Mouse (Mus musculus) embryonic facial prominence, embryonic 11.5 days (tissue): ENCODE data around the gene Rgs7. TPM values are rescaled to one million over a fixed set of nuclear protein-coding genes. Genes with fewer than 3 reads are reported as not detected.

Source experiments
- ATAC-seq: fragments of 200-750 bp; cut with Nextera tagmentation; replicated peaks from 2 replicates; pipeline ENCODE4 v1.8.0; 2017; ENCODE audit warnings: low read depth; ENCODE audit not compliant: insufficient number of reproducible peaks, low FRiP score, low TSS enrichment
- DNase-seq: peaks from one replicate; pipeline ENCODE4 v3.0.0-alpha.2; 2015; ENCODE audit warnings: low spot score
- H3K27ac ChIP-seq: fragments of 300-500 bp; sonication (generic); replicated peaks from 2 replicates; pipeline ENCODE4 v1.5.1; 2014; ENCODE audit warnings: mild to moderate bottlenecking, low read depth, low read length, control low read depth
- H3K27me3 ChIP-seq: fragments of 300-500 bp; sonication (generic); 2 replicates; pipeline ENCODE4 v1.6.1; 2014; ENCODE audit warnings: mild to moderate bottlenecking, low read length, moderate library complexity, mixed read lengths; ENCODE audit not compliant: control insufficient read depth, insufficient read depth
- H3K36me3 ChIP-seq: fragments of 300-500 bp; sonication (generic); replicated peaks from 2 replicates; pipeline ENCODE4 v1.6.1; 2014; ENCODE audit warnings: low read depth, mild to moderate bottlenecking, low read length, moderate library complexity, mixed read lengths; ENCODE audit not compliant: control insufficient read depth, insufficient read depth
- H3K4me1 ChIP-seq: fragments of 300-500 bp; sonication (generic); 2 replicates; pipeline ENCODE4 v1.6.1; 2014; ENCODE audit warnings: low read length, mixed read lengths; ENCODE audit not compliant: control insufficient read depth, insufficient read depth
- H3K4me2 ChIP-seq: fragments of 300-500 bp; sonication (generic); 2 replicates; pipeline ENCODE4 v1.6.1; 2014; ENCODE audit warnings: low read depth, mild to moderate bottlenecking, control low read depth, low read length, moderate library complexity
- H3K4me3 ChIP-seq: fragments of 300-500 bp; sonication (generic); 2 replicates; pipeline ENCODE4 v1.5.1; 2014; ENCODE audit warnings: low read depth, low read length, control low read depth
- H3K9ac ChIP-seq: fragments of 300-500 bp; sonication (generic); replicated peaks from 2 replicates; pipeline ENCODE4 v1.6.1; 2014; ENCODE audit warnings: mild to moderate bottlenecking, control low read depth, low read length
- H3K9me3 ChIP-seq: fragments of 300-500 bp; sonication (generic); replicated peaks from 2 replicates; pipeline ENCODE4 v1.6.1; 2016; ENCODE audit warnings: mild to moderate bottlenecking, low read length, inconsistent platforms, mixed read lengths; ENCODE audit not compliant: control insufficient read depth
- WGBS: fragments of 180-500 bp; shearing (Covaris S2); extraction: QIAGEN DNeasy Blood & Tissue Kit; methylation state at CpG from one replicate; pipeline ENCODE4 v1.1.7; 2014; 5-methylcytosine and 5-hydroxymethylcytosine counted together
- polyA plus RNA-seq: library from polyadenylated mRNA; unstranded; fragments of >200 nt; fragmentation: Nextera tagmentation; extraction: Ambion mirVana; gene quantifications from 2 replicates; pipeline ENCODE4 v1.2.1, GENCODE M21; 2014

Gene Rgs7
- polyA plus RNA-seq, 1 experiment from 2014 or later: 2.8 TPM

- ATAC-seq: no peak
- Histone ChIP-seq H3K27ac (no peak overlapping the region), H3K36me3 (no peaks in the 10 kb centered on the region), H3K9ac (no peak overlapping the region), H3K9me3 (no peaks in the 10 kb centered on the region), H3K4me3 (no peak overlapping the region), H3K4me1 (no peaks in the 10 kb centered on the region), H3K27me3 (no peaks in the 10 kb centered on the region), H3K4me2 (no peak overlapping the region)
- WGBS: 78% methylated on average over 1 of the region's 1 CpGs
- no peak for DNase-seq
Observed at GRCm38 (mm10) chr1:175073500-175074232, 418.6 kb downstream of the Rgs7 start.

GRCm38 (mm10) chr1:175069758-175070290 is 422.5 kb downstream of the Rgs7 start:
- ATAC-seq: no peak
- WGBS: 80% methylated on average over 4 of the region's 4 CpGs

GRCm38 (mm10) chr1:175049121-175049520 is 443.2 kb downstream of the Rgs7 start:
- ATAC-seq (no peak), DNase-seq (no peak)
- Histone ChIP-seq H3K4me1 (no peaks in the 10 kb centered on the region), H3K9ac (no peak overlapping the region), H3K4me3 (no peak overlapping the region), H3K4me2 (no peak overlapping the region), H3K27me3 (no peaks in the 10 kb centered on the region), H3K9me3 (no peaks in the 10 kb centered on the region), H3K36me3 (no peaks in the 10 kb centered on the region), H3K27ac (no peak overlapping the region)
- 93% methylated on average over 6 of the region's 6 CpGs for WGBS

More at GRCm38 (mm10) chr1:175069758-175070290, 422.5 kb downstream of the Rgs7 start:
- Histone ChIP-seq H3K4me3 (no peak overlapping the region), H3K9ac (no peak overlapping the region), H3K4me1 (no peaks in the 10 kb centered on the region), H3K36me3 (no peaks in the 10 kb centered on the region), H3K27me3 (no peaks in the 10 kb centered on the region), H3K27ac (no peak overlapping the region), H3K9me3 (no peaks in the 10 kb centered on the region), H3K4me2 (no peak overlapping the region)
- no peak for DNase-seq

- Histone ChIP-seq H3K4me2 (no peak overlapping the region), H3K27me3 (no peaks in the 10 kb centered on the region), H3K27ac (no peak overlapping the region), H3K9ac (no peak overlapping the region), H3K36me3 (no peaks in the 10 kb centered on the region), H3K4me1 (no peaks in the 10 kb centered on the region), H3K9me3 (no peaks in the 10 kb centered on the region), H3K4me3 (no peak overlapping the region)
- WGBS: 58% methylated on average over 4 of the region's 4 CpGs
- ATAC-seq (peak; percentile 70; the same call in 1 of the 2 replicates), DNase-seq (peak; percentile 68)
Observed at GRCm38 (mm10) chr1:175041167-175041817, 451.0 kb downstream of the Rgs7 start.

- ATAC-seq (no peak), DNase-seq (no peak)
- H3K27ac ChIP-seq: no peak overlapping the region
- WGBS: 91% methylated on average over 4 of the region's 4 CpGs
- H3K4me1 ChIP-seq: no peaks in the 10 kb centered on the region
- no peaks in the 10 kb centered on the region for H3K9me3 ChIP-seq
- H3K36me3 ChIP-seq: no peaks in the 10 kb centered on the region
- H3K4me2 ChIP-seq: no peak overlapping the region
- H3K9ac ChIP-seq: no peak overlapping the region
- no peak overlapping the region for H3K4me3 ChIP-seq
- no peaks in the 10 kb centered on the region for H3K27me3 ChIP-seq
Observed at GRCm38 (mm10) chr1:175040038-175040437, 452.3 kb downstream of the Rgs7 start.

GRCm38 (mm10) chr1:175039567-175039966 is 452.7 kb downstream of the Rgs7 start:
- Histone ChIP-seq H3K4me1 (no peaks in the 10 kb centered on the region), H3K27ac (no peak overlapping the region), H3K4me2 (no peak overlapping the region), H3K36me3 (no peaks in the 10 kb centered on the region), H3K9ac (no peak overlapping the region), H3K27me3 (no peaks in the 10 kb centered on the region), H3K4me3 (no peak overlapping the region), H3K9me3 (no peaks in the 10 kb centered on the region)
- no peak for DNase-seq
- no peak for ATAC-seq
- 33% methylated on average over 6 of the region's 6 CpGs for WGBS

GRCm38 (mm10) chr1:175035461-175035860 is 456.8 kb downstream of the Rgs7 start:
- H3K9me3 ChIP-seq: no peaks in the 10 kb centered on the region
- peak; percentile 84 for DNase-seq

GRCm38 (mm10) chr1:175032015-175032414 is 460.3 kb downstream of the Rgs7 start:
- Histone ChIP-seq H3K36me3 (no peaks in the 10 kb centered on the region), H3K9me3 (no peaks in the 10 kb centered on the region), H3K4me3 (no peak overlapping the region), H3K4me2 (no peak overlapping the region), H3K4me1 (no peaks in the 10 kb centered on the region; the same call in 1 of the 2 replicates), H3K9ac (no peak overlapping the region), H3K27me3 (no peaks in the 10 kb centered on the region), H3K27ac (no peak overlapping the region)
- 33% methylated on average over 6 of the region's 6 CpGs for WGBS
- DNase-seq (no peak), ATAC-seq (no peak)

More at GRCm38 (mm10) chr1:175035461-175035860, 456.8 kb downstream of the Rgs7 start:
- Histone ChIP-seq H3K4me2 (no peak overlapping the region), H3K9ac (no peak overlapping the region), H3K27ac (no peak overlapping the region), H3K4me3 (no peak overlapping the region), H3K27me3 (no peaks in the 10 kb centered on the region), H3K4me1 (no peaks in the 10 kb centered on the region), H3K36me3 (no peaks in the 10 kb centered on the region)
- ATAC-seq: peak; percentile 73
- 38% methylated on average over 5 of the region's 5 CpGs for WGBS
